Comparison of ENCODE assay signal across 15 mouse cellular contexts in genomic region chr6:37365179-37365578, GRCm38 (mm10).
DNase-seq lines count a peak whose midpoint lies in the region; ATAC-seq and TF ChIP-seq lines count a peak whose summit lies in the region.
"Had no signal": no experiment of that assay in that cellular context is flagged by ENCODE, and none has a peak within 500 bp of the region (broad histone marks: within the 10 kb centered on the region; RNA-seq: fewer than 3 reads in every experiment).

No protein-coding gene starts in this region.

- no peaks in the 10 kb centered on the region for H3K4me1 ChIP-seq in forebrain, postnatal 0 days (ENCODE audit: insufficient read depth)
- peaks cover 23% of the 10 kb centered on the region for H3K4me1 ChIP-seq in forebrain, embryonic 12.5 days
- no peaks in the 10 kb centered on the region; the same call in 1 of the 2 replicates for H3K4me1 ChIP-seq in hindbrain, embryonic 11.5 days (replicated peaks; ENCODE audit: control insufficient read depth, insufficient read depth, low read length)
- H3K4me1 ChIP-seq in hindbrain, embryonic 14.5 days (replicated peaks; ENCODE audit: control insufficient read depth, insufficient read depth, low read length) = peaks cover 7% of the 10 kb centered on the region; the same call in 1 of the 2 replicates
- H3K4me1 ChIP-seq in limb, embryonic 14.5 days (ENCODE audit: control insufficient read depth, insufficient read depth, low read length) = peaks cover 20% of the 10 kb centered on the region

- ATAC-seq in forebrain, postnatal 0 days = peak; percentile 40; the same call in 1 of the 2 replicates
- ATAC-seq in forebrain, embryonic 12.5 days (ENCODE audit: low FRiP score) = no peak
- no peak for ATAC-seq in hindbrain, embryonic 11.5 days (ENCODE audit: low FRiP score)
- ATAC-seq in hindbrain, embryonic 14.5 days (ENCODE audit: low FRiP score) = no peak
- no peak for ATAC-seq in limb, embryonic 14.5 days (ENCODE audit: low FRiP score, low read depth)
- ATAC-seq: intestine, embryonic 15.5 days; midbrain, embryonic 13.5 days had no signal

- no peak for DNase-seq in forebrain, postnatal 0 days
- DNase-seq in hindbrain, embryonic 11.5 days (ENCODE audit: low spot score) = peak; percentile 20
- no peak for DNase-seq in hindbrain, embryonic 14.5 days (ENCODE audit: low spot score)
- DNase-seq in brain, embryonic 14.5 days (ENCODE audit: low read depth) = peak; percentile 37
- no peak for DNase-seq in limb, embryonic 14.5 days (ENCODE audit: low spot score)
- DNase-seq in frontal cortex, postnatal 14 days (ENCODE audit: low spot score in 2 of 2) = no peak
- DNase-seq in spleen, adult 12 weeks (ENCODE audit: low spot score) = no peak
- DNase-seq: cerebellum, adult 11-12 months; cerebellum, postnatal 36 days; gastrocnemius, postnatal 25 days had no signal

- no peak for TF ChIP-seq POLR2A in brain, embryonic 14.5 days (IDR thresholded peaks at IDR 0.05; ENCODE audit: borderline replicate concordance, extremely low read depth, insufficient read depth, insufficient read length, poor library complexity, severe bottlenecking)
- no peak for TF ChIP-seq POLR2A in limb, embryonic 14.5 days (IDR thresholded peaks at IDR 0.05; ENCODE audit: borderline replicate concordance, extremely low read depth, insufficient read depth, insufficient read length)

- no peak overlapping the region for H3K9ac ChIP-seq in forebrain, postnatal 0 days
- H3K9ac ChIP-seq in forebrain, embryonic 12.5 days = no peak overlapping the region
- H3K9ac ChIP-seq in hindbrain, embryonic 11.5 days (ENCODE audit: low read depth, low read length) = no peak overlapping the region
- no peak overlapping the region for H3K9ac ChIP-seq in hindbrain, embryonic 14.5 days
- no peak overlapping the region for H3K9ac ChIP-seq in limb, embryonic 14.5 days (ENCODE audit: low read depth, low read length, severe bottlenecking)
- H3K9ac ChIP-seq: intestine, embryonic 15.5 days; midbrain, embryonic 13.5 days had no signal

- no peak for TF ChIP-seq CTCF in forebrain, postnatal 0 days (IDR thresholded peaks at IDR 0.05; ENCODE audit: low read depth)
- no peak for TF ChIP-seq CTCF in brain, embryonic 14.5 days (IDR thresholded peaks at IDR 0.05; ENCODE audit: borderline replicate concordance, extremely low read depth, insufficient read depth, insufficient read length)

- no peaks in the 10 kb centered on the region for H3K36me3 ChIP-seq in forebrain, postnatal 0 days (ENCODE audit: insufficient read depth)
- H3K36me3 ChIP-seq in forebrain, embryonic 12.5 days (replicated peaks) = no peaks in the 10 kb centered on the region
- no peaks in the 10 kb centered on the region for H3K36me3 ChIP-seq in hindbrain, embryonic 11.5 days (ENCODE audit: control insufficient read depth, insufficient read depth, low read length)
- H3K36me3 ChIP-seq in hindbrain, embryonic 14.5 days (replicated peaks; ENCODE audit: control insufficient read depth, insufficient read depth) = no peaks in the 10 kb centered on the region
- peaks cover 34% of the 10 kb centered on the region for H3K36me3 ChIP-seq in limb, embryonic 14.5 days (ENCODE audit: control insufficient read depth, insufficient read depth, low read length)
- H3K36me3 ChIP-seq: midbrain, embryonic 13.5 days had no signal

- H3K9me3 ChIP-seq in forebrain, postnatal 0 days (ENCODE audit: low read length) = no peaks in the 10 kb centered on the region
- H3K9me3 ChIP-seq in forebrain, embryonic 12.5 days = no peaks in the 10 kb centered on the region
- no peaks in the 10 kb centered on the region for H3K9me3 ChIP-seq in hindbrain, embryonic 11.5 days (ENCODE audit: control insufficient read depth, low read length)
- no peaks in the 10 kb centered on the region for H3K9me3 ChIP-seq in hindbrain, embryonic 14.5 days (ENCODE audit: control insufficient read depth, low read length)
- H3K9me3 ChIP-seq in limb, embryonic 14.5 days (ENCODE audit: control insufficient read depth, low read length) = no peaks in the 10 kb centered on the region
- H3K9me3 ChIP-seq: intestine, embryonic 15.5 days; midbrain, embryonic 13.5 days had no signal

- H3K27me3 ChIP-seq in forebrain, postnatal 0 days (ENCODE audit: insufficient read depth, low read length) = no peaks in the 10 kb centered on the region
- H3K27me3 ChIP-seq in forebrain, embryonic 12.5 days = no peaks in the 10 kb centered on the region
- no peaks in the 10 kb centered on the region for H3K27me3 ChIP-seq in hindbrain, embryonic 11.5 days (ENCODE audit: control insufficient read depth, insufficient read depth, low read length)
- no peaks in the 10 kb centered on the region for H3K27me3 ChIP-seq in hindbrain, embryonic 14.5 days (ENCODE audit: control insufficient read depth, insufficient read depth, low read length)
- H3K27me3 ChIP-seq in limb, embryonic 14.5 days (ENCODE audit: control insufficient read depth, insufficient read depth, low read length) = no peaks in the 10 kb centered on the region
- H3K27me3 ChIP-seq: intestine, embryonic 15.5 days; midbrain, embryonic 13.5 days had no signal

- no peak overlapping the region for H3K27ac ChIP-seq in forebrain, postnatal 0 days (ENCODE audit: low read depth, low read length)
- no peak overlapping the region for H3K27ac ChIP-seq in forebrain, embryonic 12.5 days
- no peak overlapping the region for H3K27ac ChIP-seq in hindbrain, embryonic 11.5 days (ENCODE audit: low read depth, low read length)
- H3K27ac ChIP-seq in hindbrain, embryonic 14.5 days = no peak overlapping the region
- H3K27ac ChIP-seq in limb, embryonic 14.5 days (replicated peaks; ENCODE audit: low read depth, low read length) = peak overlapping the region; percentile 14; the same call in 1 of the 2 replicates
- H3K27ac ChIP-seq: intestine, embryonic 15.5 days; macrophage; midbrain, embryonic 13.5 days had no signal

- no peak overlapping the region for H3K4me3 ChIP-seq in forebrain, postnatal 0 days (ENCODE audit: low read depth, low read length)
- no peak overlapping the region for H3K4me3 ChIP-seq in forebrain, embryonic 12.5 days (replicated peaks)
- no peak overlapping the region for H3K4me3 ChIP-seq in hindbrain, embryonic 11.5 days (ENCODE audit: low read depth, low read length)
- no peak overlapping the region for H3K4me3 ChIP-seq in hindbrain, embryonic 14.5 days (replicated peaks; ENCODE audit: low read length)
- no peak overlapping the region for H3K4me3 ChIP-seq in limb, embryonic 14.5 days (replicated peaks; ENCODE audit: low read length)
- H3K4me3 ChIP-seq: intestine, embryonic 15.5 days; midbrain, embryonic 13.5 days had no signal

- no peak overlapping the region for H3K4me2 ChIP-seq in forebrain, postnatal 0 days (ENCODE audit: low read depth)
- H3K4me2 ChIP-seq in forebrain, embryonic 12.5 days = no peak overlapping the region
- no peak overlapping the region for H3K4me2 ChIP-seq in hindbrain, embryonic 11.5 days (replicated peaks; ENCODE audit: low read depth, low read length)
- no peak overlapping the region for H3K4me2 ChIP-seq in hindbrain, embryonic 14.5 days (replicated peaks)
- no peak overlapping the region for H3K4me2 ChIP-seq in limb, embryonic 14.5 days (replicated peaks; ENCODE audit: low read depth, low read length, severe bottlenecking)
- H3K4me2 ChIP-seq: intestine, embryonic 15.5 days; liver, embryonic 11.5 days; midbrain, embryonic 13.5 days had no signal

- WGBS in forebrain, postnatal 0 days = 40% methylated on average over 11 of the region's 11 CpGs
- WGBS in forebrain, embryonic 12.5 days = 60% methylated on average over 11 of the region's 11 CpGs
- 68% methylated on average over 11 of the region's 11 CpGs for WGBS in hindbrain, embryonic 11.5 days
- 68% methylated on average over 11 of the region's 11 CpGs for WGBS in hindbrain, embryonic 14.5 days
- WGBS in limb, embryonic 14.5 days = 59% methylated on average over 11 of the region's 11 CpGs

Comparison
In these comparisons a context has a peak if more than half of its experiments do, and no peak if none do; other contexts are left out.
1. DNase-seq: peak in hindbrain, embryonic 11.5 days (single experiment) and brain, embryonic 14.5 days (single experiment); none in forebrain, postnatal 0 days (single experiment), hindbrain, embryonic 14.5 days (single experiment), limb, embryonic 14.5 days (single experiment), frontal cortex, postnatal 14 days (0 of 2) and spleen, adult 12 weeks (single experiment).